Mouse (Mus musculus) cortical plate, adult 2 months (tissue): Measurements from ENCODE around the gene Hspa12a. TPM values are rescaled to one million over a fixed set of nuclear protein-coding genes. Genes with fewer than 3 reads are reported as not detected.

Experiments
- H3K27ac ChIP-seq: fragments of 200-500 bp; 2 replicates; pipeline ENCODE4 v1.5.1; 2012; ENCODE audit warnings: low read length, control low read depth, inconsistent platforms; ENCODE audit not compliant: insufficient read depth
- H3K4me1 ChIP-seq: fragments of 200-500 bp; 2 replicates; pipeline ENCODE4 v1.6.1; 2011; ENCODE audit warnings: low read length; ENCODE audit not compliant: control insufficient read depth, insufficient read depth
- H3K4me3 ChIP-seq: fragments of 200-500 bp; 2 replicates; pipeline ENCODE4 v1.5.1; 2011; ENCODE audit warnings: mild to moderate bottlenecking, low read length, control low read depth; ENCODE audit not compliant: insufficient read depth
- CTCF ChIP-seq: fragments of 200-500 bp; IDR thresholded peaks from 2 replicates; pipeline ENCODE4 v1.5.1; 2011; ENCODE audit warnings: mild to moderate bottlenecking, control low read depth, low read length; ENCODE audit not compliant: insufficient read depth; ENCODE audit errors: extremely low read depth
- POLR2A ChIP-seq: fragments of 200-500 bp; IDR thresholded peaks from 2 replicates; pipeline ENCODE4 v1.6.1; 2011; ENCODE audit warnings: mild to moderate bottlenecking, low read length, control low read depth; ENCODE audit not compliant: insufficient read depth; ENCODE audit errors: extremely low read depth
- polyA plus RNA-seq: library from polyadenylated mRNA; depleted of rRNA; stranded (reverse); fragments of >200 nt; gene quantifications from 2 replicates; pipeline ENCODE4 v1.2.3, GENCODE M21; 2012

Hspa12a gene
- polyA plus RNA-seq, 1 experiment: 122 TPM

DNA sequence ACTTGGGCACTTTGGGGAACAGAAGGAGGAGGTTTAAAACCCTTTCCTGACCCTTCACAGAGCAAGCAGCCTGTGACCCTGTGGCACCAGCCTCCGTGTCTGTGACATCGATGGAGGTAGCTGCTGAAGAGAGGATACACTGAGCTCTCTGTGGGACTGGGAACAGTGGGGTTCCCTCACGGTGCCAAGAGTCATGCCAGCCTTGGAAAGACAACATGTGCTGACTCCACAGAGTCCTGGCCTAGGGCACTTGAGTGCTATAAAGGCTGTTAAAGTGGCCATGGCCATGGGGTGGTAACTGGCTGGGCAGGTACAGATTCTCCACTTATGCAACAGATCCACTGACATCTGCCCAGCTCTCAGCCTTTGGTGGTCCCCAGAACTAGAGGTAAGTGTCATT is 60.0 kb downstream of the Hspa12a start:
- TF ChIP-seq CTCF (no peak), POLR2A (no peak)
- H3K4me1 ChIP-seq: no peaks in the 10 kb centered on the region
- H3K4me3 ChIP-seq: no peak overlapping the region
- no peak overlapping the region for H3K27ac ChIP-seq

DNA sequence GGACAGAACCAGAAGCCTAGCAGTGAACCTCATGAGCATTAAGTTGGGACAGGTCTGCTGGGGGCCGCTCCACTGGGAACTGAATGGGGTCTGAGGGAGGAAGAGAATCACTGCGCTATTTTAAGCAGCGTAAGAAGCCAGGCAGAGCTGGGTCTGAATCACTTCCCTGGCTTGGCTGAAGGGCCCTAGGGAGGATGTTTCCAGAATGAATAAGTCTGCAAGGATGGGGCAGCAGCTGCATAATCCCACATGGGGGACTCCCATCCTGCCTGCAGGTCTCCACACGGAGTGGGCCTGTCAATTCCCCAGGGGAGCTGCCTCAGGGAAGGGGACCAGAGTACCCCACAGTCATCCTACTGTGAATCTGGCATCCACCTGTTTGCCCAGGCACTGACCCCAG is 61.1 kb downstream of the Hspa12a start:
- H3K4me3 ChIP-seq: no peak overlapping the region
- no peak overlapping the region for H3K27ac ChIP-seq
- H3K4me1 ChIP-seq: no peaks in the 10 kb centered on the region
- TF ChIP-seq POLR2A: no peak
- no peak for TF ChIP-seq CTCF

DNA sequence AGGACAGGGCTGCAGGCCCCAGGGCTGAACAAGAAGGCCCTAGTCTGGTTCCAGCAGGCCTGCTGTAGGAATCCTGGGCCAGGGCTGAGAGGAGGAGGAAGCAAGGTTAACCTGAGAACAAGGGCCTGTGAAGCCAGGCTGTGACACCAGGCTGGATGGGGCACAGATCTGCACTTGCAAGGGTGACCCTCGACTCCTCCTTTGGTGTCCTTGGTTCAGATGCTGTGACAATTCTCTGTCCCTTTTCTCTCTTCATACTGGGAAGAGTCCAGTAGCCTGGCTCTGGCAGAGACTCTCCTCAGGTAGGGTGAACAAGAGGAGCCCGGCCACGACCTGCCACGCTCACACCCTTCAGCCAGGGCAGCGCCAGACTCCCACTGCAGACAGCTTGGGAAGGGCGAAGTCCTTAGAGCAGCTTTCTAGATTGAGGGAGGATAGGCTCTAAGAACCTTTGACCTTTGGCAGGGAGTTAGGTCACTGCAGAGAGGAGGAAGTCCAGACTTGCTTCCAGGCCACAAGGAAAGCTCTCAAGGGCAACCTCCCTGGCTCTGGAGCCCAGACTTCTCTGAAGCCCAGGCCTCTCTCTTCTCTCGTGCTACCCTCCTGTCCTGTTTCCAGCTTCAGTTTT is 64.0 kb downstream of the Hspa12a start:
- no peak for TF ChIP-seq POLR2A
- TF ChIP-seq CTCF: no peak
- no peak overlapping the region for H3K4me3 ChIP-seq
- no peaks in the 10 kb centered on the region for H3K4me1 ChIP-seq
- no peak overlapping the region for H3K27ac ChIP-seq

DNA sequence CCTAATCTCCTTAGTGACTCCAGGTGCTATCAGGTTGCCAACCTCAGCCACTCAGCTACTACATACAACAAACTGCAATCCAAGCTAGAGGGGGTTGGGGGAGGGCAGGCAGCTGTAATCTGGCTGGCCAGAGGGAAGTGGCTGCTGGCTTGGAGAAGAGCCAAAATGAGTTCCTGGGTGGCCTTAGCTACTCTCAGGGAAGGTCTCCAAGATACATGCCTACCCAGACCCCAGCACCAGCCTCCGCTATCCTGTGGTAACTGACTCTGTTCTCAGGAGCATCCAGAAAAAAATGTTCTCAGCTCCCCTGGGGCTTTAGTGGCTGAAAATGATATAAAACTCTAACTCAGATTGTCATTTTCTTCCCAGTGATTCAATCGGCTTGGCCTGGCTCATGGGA is 64.9 kb downstream of the Hspa12a start:
- Histone ChIP-seq H3K27ac (no peak overlapping the region), H3K4me1 (no peaks in the 10 kb centered on the region), H3K4me3 (no peak overlapping the region)
- TF ChIP-seq CTCF (no peak), POLR2A (no peak)

DNA sequence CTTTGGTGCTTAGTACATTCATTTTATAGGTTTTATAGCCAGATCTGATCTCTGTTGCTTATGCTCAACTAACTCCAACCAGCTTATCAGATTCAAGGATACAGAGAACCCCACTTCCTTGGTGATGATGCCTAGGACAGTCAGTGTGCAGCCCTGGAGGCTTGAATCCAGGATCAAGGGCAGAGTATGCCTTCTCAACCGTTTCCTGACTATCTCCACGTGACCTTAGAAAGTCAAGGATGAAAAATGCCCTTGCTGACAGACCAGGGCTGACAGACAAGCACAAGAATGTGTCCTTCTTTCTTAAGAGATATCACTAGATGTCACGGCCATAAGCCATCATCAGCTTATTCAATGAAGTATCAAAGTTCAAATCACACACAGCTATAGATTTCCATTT is 69.9 kb downstream of the Hspa12a start:
- H3K27ac ChIP-seq: no peak overlapping the region
- H3K4me3 ChIP-seq: no peak overlapping the region
- no peak for TF ChIP-seq POLR2A
- no peak for TF ChIP-seq CTCF
- H3K4me1 ChIP-seq: no peaks in the 10 kb centered on the region

DNA sequence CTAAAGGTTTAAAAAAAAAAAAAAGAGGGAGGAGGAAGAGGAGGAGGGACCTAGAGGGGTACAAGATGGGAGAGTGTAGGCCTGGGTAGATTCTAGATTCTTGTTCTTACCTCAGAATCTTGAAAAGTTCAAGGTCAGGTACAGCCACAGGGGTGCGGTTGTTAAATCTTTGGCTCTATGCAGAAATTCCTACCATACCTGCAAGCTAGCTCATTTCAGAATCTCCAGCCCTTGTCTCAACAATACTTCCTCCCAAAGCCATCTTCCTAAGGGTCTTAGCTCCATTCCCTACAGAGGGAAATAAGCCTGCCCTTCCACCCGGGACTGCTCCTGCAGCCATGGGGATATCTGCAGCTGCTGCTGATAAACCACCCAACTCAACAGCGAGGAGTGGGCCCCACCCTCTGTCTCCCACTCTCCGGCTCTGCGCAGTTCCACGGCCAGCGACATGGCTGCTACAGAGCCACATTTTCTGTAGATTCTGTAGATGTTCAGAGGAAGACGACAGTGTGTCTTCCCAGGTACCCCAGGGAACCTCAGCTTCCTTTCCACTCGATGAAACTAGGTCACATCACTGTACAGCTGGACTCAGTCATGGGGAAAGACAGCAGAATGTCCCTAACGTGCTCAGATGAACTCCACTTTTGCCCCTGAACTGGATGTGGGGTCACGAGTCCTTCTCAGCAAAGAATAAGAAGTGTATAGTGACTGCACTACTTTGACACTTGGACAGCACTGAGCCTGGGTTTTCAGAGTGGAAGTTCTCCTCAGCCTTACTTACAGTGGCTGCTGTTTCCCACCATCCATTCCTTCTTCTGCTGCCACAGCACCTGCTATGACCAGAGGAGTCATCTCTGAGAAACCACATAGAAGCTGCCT is 70.8 kb downstream of the Hspa12a start:
- Histone ChIP-seq H3K4me3 (no peak overlapping the region), H3K27ac (no peak overlapping the region), H3K4me1 (no peaks in the 10 kb centered on the region)
- TF ChIP-seq CTCF (no peak), POLR2A (no peak)

DNA sequence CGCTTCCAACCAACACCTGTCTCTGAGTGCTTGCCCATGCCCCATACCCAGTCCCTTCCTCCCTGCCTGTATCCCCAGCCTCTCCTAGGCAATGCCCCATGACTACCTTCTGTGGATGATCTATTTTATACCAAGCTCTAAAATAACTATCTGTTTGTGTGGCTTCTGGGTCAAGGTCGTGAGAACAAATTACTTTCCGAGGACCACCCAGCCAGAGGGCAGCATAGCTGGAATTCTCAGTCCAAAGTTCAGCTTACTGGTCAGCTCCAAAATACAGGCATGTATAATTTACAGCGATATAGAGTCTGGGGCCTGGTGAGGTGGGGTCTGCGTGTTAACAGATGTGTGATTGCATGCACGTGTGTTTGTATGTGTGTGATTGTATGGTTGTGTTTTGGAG is 71.6 kb downstream of the Hspa12a start:
- Histone ChIP-seq H3K4me1 (no peaks in the 10 kb centered on the region), H3K4me3 (no peak overlapping the region), H3K27ac (no peak overlapping the region)
- TF ChIP-seq CTCF (no peak), POLR2A (no peak)

DNA sequence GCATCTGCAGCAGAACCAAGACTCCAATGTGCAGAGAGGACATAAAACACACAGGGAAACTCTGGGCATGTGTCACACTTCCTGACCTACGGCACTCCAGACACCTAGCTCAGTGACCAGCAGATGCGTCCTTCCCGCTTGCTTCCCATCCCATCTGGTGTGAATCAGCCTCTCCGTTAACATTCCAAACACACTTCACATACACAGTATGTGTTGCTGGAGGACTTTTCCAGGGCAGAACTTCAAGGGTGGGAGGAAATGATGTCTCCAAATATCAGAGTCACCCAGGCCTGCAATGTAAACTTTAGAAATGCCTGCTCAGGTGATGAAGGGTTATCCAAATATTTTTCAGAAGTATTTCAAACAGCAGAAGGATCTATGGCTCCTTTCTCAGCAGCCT is 76.8 kb downstream of the Hspa12a start:
- no peak for TF ChIP-seq POLR2A
- no peak for TF ChIP-seq CTCF
- Histone ChIP-seq H3K27ac (no peak overlapping the region), H3K4me1 (no peaks in the 10 kb centered on the region), H3K4me3 (no peak overlapping the region)

DNA sequence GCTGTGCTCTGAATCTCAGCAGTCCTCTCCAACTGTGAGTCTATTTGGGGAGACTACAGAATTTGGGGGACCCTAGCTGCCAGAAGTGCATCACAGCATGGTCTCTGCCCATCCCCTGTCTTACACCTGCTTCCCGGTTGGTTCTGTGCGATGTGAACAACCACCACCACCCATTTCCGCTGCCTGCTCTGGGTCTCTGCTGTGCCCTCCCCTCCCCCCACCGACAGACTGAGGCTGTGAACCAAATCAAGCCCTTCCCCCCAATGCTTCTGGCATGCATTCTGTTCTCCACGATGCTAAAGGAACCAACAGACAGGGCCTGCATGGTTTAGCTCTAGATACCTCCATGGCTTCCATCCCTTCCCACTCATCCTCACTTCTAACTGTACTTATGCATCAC is 78.2 kb downstream of the Hspa12a start:
- Histone ChIP-seq H3K4me3 (no peak overlapping the region), H3K27ac (no peak overlapping the region), H3K4me1 (no peaks in the 10 kb centered on the region)
- TF ChIP-seq CTCF (no peak), POLR2A (no peak)

DNA sequence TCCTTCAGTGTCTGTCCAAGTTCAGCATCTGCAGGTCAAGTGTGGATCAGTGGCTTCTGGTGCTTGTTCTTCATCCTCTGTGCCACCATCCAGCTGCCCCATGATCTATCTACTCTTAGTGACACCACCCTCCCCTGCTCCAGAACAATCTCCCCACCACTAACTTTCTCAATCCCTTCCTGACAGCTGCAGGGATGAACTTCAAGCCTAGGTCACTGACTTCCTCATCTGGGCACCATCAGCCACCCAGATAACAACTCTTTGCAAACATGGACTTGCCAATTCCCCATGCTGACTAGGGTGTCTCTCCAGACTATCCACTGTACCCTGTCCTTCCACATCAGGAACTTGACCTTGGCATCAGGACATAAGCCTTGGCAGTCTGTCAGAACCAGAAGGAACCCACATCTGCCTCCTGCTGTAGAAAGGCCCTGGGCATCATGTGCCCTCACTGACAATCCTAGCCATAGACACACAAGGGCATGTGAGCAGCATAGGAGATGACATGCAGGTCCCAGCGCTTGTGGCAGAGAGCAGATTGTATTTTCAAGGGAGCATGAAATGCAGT is 79.4 kb downstream of the Hspa12a start:
- peaks cover 1% of the 10 kb centered on the region; the same call in 1 of the 2 replicates for H3K4me1 ChIP-seq
- no peak overlapping the region for H3K4me3 ChIP-seq
- no peak for TF ChIP-seq POLR2A
- TF ChIP-seq CTCF: no peak
- H3K27ac ChIP-seq: no peak overlapping the region
